Mouse (Mus musculus) heart, postnatal 0 days (tissue): Measurements from ENCODE around the gene Brd3os.

Experiments used
- CTCF ChIP-seq: IDR thresholded peaks from 2 replicates; pipeline ENCODE4 v1.5.1; 2016; ENCODE audit warnings: antibody characterized with exemption, control low read depth, low read depth
- EP300 ChIP-seq: IDR thresholded peaks from 2 replicates; pipeline ENCODE4 v1.6.1; 2016; ENCODE audit warnings: antibody characterized with exemption, low read depth

- no peak for TF ChIP-seq CTCF
- TF ChIP-seq EP300, result no peak
These were observed 17.6 kb downstream of the Brd3os start for GRCm38 (mm10) chr2:27459735-27460134.
